Mouse (Mus musculus): Measurements from ENCODE around the gene Rhbdd2. TPM values are rescaled to one million over a fixed set of nuclear protein-coding genes. Genes with fewer than 3 reads are reported as not detected.
A peak's percentile ranks its signal among the peaks of the same experiment; 100 is the strongest.

Rhbdd2 gene
- polyA plus RNA-seq, 1 experiment from 2014 or later = 47.7 TPM

- H3K27me3 ChIP-seq = no peaks in the 10 kb centered on the region
- peaks cover 5% of the 10 kb centered on the region; the same call in 1 of the 2 replicates for H3K9me3 ChIP-seq
- no peak overlapping the region for H3K27ac ChIP-seq
- WGBS = 89% methylated on average over 5 of the region's 5 CpGs
- H3K4me3 ChIP-seq (replicated peaks) = no peak overlapping the region
- H3K9ac ChIP-seq (replicated peaks) = no peak overlapping the region
- ATAC-seq (ENCODE audit: insufficient number of reproducible peaks, insufficient read depth, low FRiP score, low TSS enrichment, low read depth) = no peak
- no peak overlapping the region for H3K4me2 ChIP-seq
- H3K4me1 ChIP-seq (replicated peaks) = peaks cover 9% of the 10 kb centered on the region; the same call in 1 of the 2 replicates
- no peaks in the 10 kb centered on the region for H3K36me3 ChIP-seq
Measured at GRCm38 (mm10) chr5:135666890-135667289, 34.5 kb downstream of the Rhbdd2 start.

GRCm38 (mm10) chr5:135668071-135668470 lies 35.7 kb downstream of the Rhbdd2 start:
- Histone ChIP-seq H3K4me3 (replicated peaks) (no peak overlapping the region), H3K4me1 (replicated peaks) (peaks cover 9% of the 10 kb centered on the region; the same call in 1 of the 2 replicates), H3K27ac (no peak overlapping the region), H3K36me3 (no peaks in the 10 kb centered on the region), H3K27me3 (no peaks in the 10 kb centered on the region), H3K4me2 (no peak overlapping the region), H3K9ac (replicated peaks) (no peak overlapping the region), H3K9me3 (peaks cover 5% of the 10 kb centered on the region; the same call in 1 of the 2 replicates)
- WGBS = 88% methylated on average over 7 of the region's 7 CpGs
- no peak for ATAC-seq (ENCODE audit: insufficient number of reproducible peaks, insufficient read depth, low FRiP score, low TSS enrichment, low read depth)

- Histone ChIP-seq H3K4me1 (replicated peaks) (peaks cover 19% of the 10 kb centered on the region), H3K4me2 (0 out of 2 replicates have a peak within 1 kb of the TSS, but pooled peaks have one; percentile 2), H3K36me3 (no peaks in the 10 kb centered on the region), H3K27me3 (no peaks in the 10 kb centered on the region), H3K4me3 (replicated peaks) (no peak within 1 kb of the TSS), H3K9me3 (peaks cover 5% of the 10 kb centered on the region; the same call in 1 of the 2 replicates), H3K27ac (no peak within 1 kb of the TSS), H3K9ac (replicated peaks) (no peak within 1 kb of the TSS)
- ATAC-seq (ENCODE audit: insufficient number of reproducible peaks, insufficient read depth, low FRiP score, low TSS enrichment, low read depth) = 0 out of 2 replicates have a peak, but pooled peaks have one; percentile 22
- WGBS = 24% methylated on average over 9 of the region's 9 CpGs
Measured at GRCm38 (mm10) chr5:135669741-135670275, 37.4 kb downstream of the Rhbdd2 start, which contains the start of gene Por. Gene Por (plus strand): TSS chr5:135670033.

GRCm38 (mm10) chr5:135670881-135671280 lies 38.5 kb downstream of the Rhbdd2 start:
- H3K9ac ChIP-seq (replicated peaks) = no peak overlapping the region
- 73% methylated on average over 2 of the region's 2 CpGs for WGBS
- no peaks in the 10 kb centered on the region for H3K36me3 ChIP-seq
- H3K4me3 ChIP-seq (replicated peaks) = no peak overlapping the region
- no peak overlapping the region for H3K27ac ChIP-seq
- no peaks in the 10 kb centered on the region for H3K27me3 ChIP-seq
- H3K4me1 ChIP-seq (replicated peaks) = peaks cover 29% of the 10 kb centered on the region
- ATAC-seq (ENCODE audit: insufficient number of reproducible peaks, insufficient read depth, low FRiP score, low TSS enrichment, low read depth) = no peak
- H3K9me3 ChIP-seq = peaks cover 4% of the 10 kb centered on the region; the same call in 1 of the 2 replicates
- no peak overlapping the region for H3K4me2 ChIP-seq

- WGBS = 54% methylated on average over 4 of the region's 4 CpGs
- Histone ChIP-seq H3K4me1 (replicated peaks) (peaks cover 33% of the 10 kb centered on the region), H3K4me2 (no peak overlapping the region), H3K27ac (no peak overlapping the region), H3K9ac (replicated peaks) (no peak overlapping the region), H3K4me3 (replicated peaks) (no peak overlapping the region), H3K27me3 (no peaks in the 10 kb centered on the region), H3K36me3 (no peaks in the 10 kb centered on the region), H3K9me3 (no peaks in the 10 kb centered on the region)
- ATAC-seq (ENCODE audit: insufficient number of reproducible peaks, insufficient read depth, low FRiP score, low TSS enrichment, low read depth) = no peak
Measured at GRCm38 (mm10) chr5:135672509-135672908, 40.1 kb downstream of the Rhbdd2 start.

- WGBS = 64% methylated on average over 5 of the region's 5 CpGs
- no peak overlapping the region for H3K4me3 ChIP-seq (replicated peaks)
- no peak overlapping the region for H3K9ac ChIP-seq (replicated peaks)
- H3K27ac ChIP-seq = no peak overlapping the region
- no peaks in the 10 kb centered on the region for H3K27me3 ChIP-seq
- H3K4me2 ChIP-seq = no peak overlapping the region
- peaks cover 33% of the 10 kb centered on the region for H3K4me1 ChIP-seq (replicated peaks)
- H3K9me3 ChIP-seq = no peaks in the 10 kb centered on the region
- no peaks in the 10 kb centered on the region for H3K36me3 ChIP-seq
- ATAC-seq (ENCODE audit: insufficient number of reproducible peaks, insufficient read depth, low FRiP score, low TSS enrichment, low read depth) = no peak
Measured at GRCm38 (mm10) chr5:135672980-135673379, 40.6 kb downstream of the Rhbdd2 start.

- ATAC-seq (ENCODE audit: insufficient number of reproducible peaks, insufficient read depth, low FRiP score, low TSS enrichment, low read depth) = peak; percentile 52
- no peaks in the 10 kb centered on the region for H3K9me3 ChIP-seq
- no peaks in the 10 kb centered on the region for H3K36me3 ChIP-seq
- H3K9ac ChIP-seq (replicated peaks) = no peak overlapping the region; the same call in 1 of the 2 replicates
- H3K27me3 ChIP-seq = no peaks in the 10 kb centered on the region
- H3K4me1 ChIP-seq (replicated peaks) = peaks cover 32% of the 10 kb centered on the region
- H3K4me3 ChIP-seq (replicated peaks) = 0 out of 2 replicates have a peak overlapping the region, but pooled peaks have one; percentile 9
- peak overlapping the region; percentile 77 for H3K27ac ChIP-seq
- 35% methylated on average over 3 of the region's 3 CpGs for WGBS
- H3K4me2 ChIP-seq = peak overlapping the region; percentile 49
Measured at GRCm38 (mm10) chr5:135674349-135674775, 41.9 kb downstream of the Rhbdd2 start.

- H3K27ac ChIP-seq = peak overlapping the region; percentile 77
- ATAC-seq (ENCODE audit: insufficient number of reproducible peaks, insufficient read depth, low FRiP score, low TSS enrichment, low read depth) = peak; percentile 79
- peaks cover 27% of the 10 kb centered on the region for H3K4me1 ChIP-seq (replicated peaks)
- H3K4me2 ChIP-seq = peak overlapping the region; percentile 49
- H3K9me3 ChIP-seq = no peaks in the 10 kb centered on the region
- H3K4me3 ChIP-seq (replicated peaks) = 0 out of 2 replicates have a peak overlapping the region, but pooled peaks have one; percentile 9
- WGBS = under 1% methylated on average over 11 of the region's 11 CpGs
- peak overlapping the region; percentile 31; the same call in 1 of the 2 replicates for H3K9ac ChIP-seq (replicated peaks)
- no peaks in the 10 kb centered on the region for H3K27me3 ChIP-seq
- no peaks in the 10 kb centered on the region for H3K36me3 ChIP-seq
Measured at GRCm38 (mm10) chr5:135674821-135675220, 42.4 kb downstream of the Rhbdd2 start.

- Histone ChIP-seq H3K9ac (replicated peaks) (no peak overlapping the region), H3K27ac (no peak overlapping the region), H3K4me1 (replicated peaks) (peaks cover 24% of the 10 kb centered on the region), H3K4me2 (no peak overlapping the region), H3K36me3 (no peaks in the 10 kb centered on the region), H3K4me3 (replicated peaks) (no peak overlapping the region), H3K9me3 (no peaks in the 10 kb centered on the region), H3K27me3 (no peaks in the 10 kb centered on the region)
- WGBS = 76% methylated on average over 3 of the region's 3 CpGs
- no peak for ATAC-seq (ENCODE audit: insufficient number of reproducible peaks, insufficient read depth, low FRiP score, low TSS enrichment, low read depth)
Measured at GRCm38 (mm10) chr5:135676696-135677095, 44.3 kb downstream of the Rhbdd2 start.

GRCm38 (mm10) chr5:135677251-135677650 lies 44.8 kb downstream of the Rhbdd2 start:
- no peak overlapping the region for H3K4me3 ChIP-seq (replicated peaks)
- H3K4me2 ChIP-seq = no peak overlapping the region
- ATAC-seq (ENCODE audit: insufficient number of reproducible peaks, insufficient read depth, low FRiP score, low TSS enrichment, low read depth) = no peak
- H3K9ac ChIP-seq (replicated peaks) = no peak overlapping the region
- no peaks in the 10 kb centered on the region for H3K27me3 ChIP-seq
- 70% methylated on average over 2 of the region's 2 CpGs for WGBS
- H3K9me3 ChIP-seq = no peaks in the 10 kb centered on the region
- H3K27ac ChIP-seq = no peak overlapping the region
- H3K36me3 ChIP-seq = no peaks in the 10 kb centered on the region
- H3K4me1 ChIP-seq (replicated peaks) = peaks cover 24% of the 10 kb centered on the region

- no peaks in the 10 kb centered on the region for H3K36me3 ChIP-seq
- H3K4me1 ChIP-seq (replicated peaks) = peaks cover 24% of the 10 kb centered on the region
- 91% methylated on average over 6 of the region's 6 CpGs for WGBS
- H3K9me3 ChIP-seq = no peaks in the 10 kb centered on the region
- no peaks in the 10 kb centered on the region for H3K27me3 ChIP-seq
- no peak overlapping the region for H3K4me3 ChIP-seq (replicated peaks)
- ATAC-seq (ENCODE audit: insufficient number of reproducible peaks, insufficient read depth, low FRiP score, low TSS enrichment, low read depth) = no peak
- H3K9ac ChIP-seq (replicated peaks) = no peak overlapping the region
- no peak overlapping the region for H3K27ac ChIP-seq
- H3K4me2 ChIP-seq = no peak overlapping the region
Measured at GRCm38 (mm10) chr5:135678481-135678880, 46.1 kb downstream of the Rhbdd2 start.

Data from limb, embryonic 12.5 days (tissue).